Mouse (Mus musculus) C2C12 (cell line): ENCODE measurements around the gene Nnmt.

ENCODE experiments used
- CEBPB ChIP-seq: IDR thresholded peaks from one replicate; pipeline ENCODE4 v1.6.1; 2011; ENCODE audit warnings: low read depth, mild to moderate bottlenecking, control low read depth, moderate library complexity
- CTCF ChIP-seq: IDR thresholded peaks from one replicate; pipeline ENCODE4 v1.5.1; 2011; ENCODE audit not compliant: control insufficient read depth, insufficient read depth, insufficient read length
- MYOD1 ChIP-seq: IDR thresholded peaks from one replicate; pipeline ENCODE4 v1.6.1; 2011; ENCODE audit warnings: low read depth; ENCODE audit not compliant: control insufficient read depth, insufficient read length

GRCm38 (mm10) chr9:48637161-48637560 is 32.2 kb upstream of the Nnmt start:
- TF ChIP-seq CTCF (no peak), CEBPB (no peak), MYOD1 (no peak)
